Mouse (Mus musculus): ENCODE results near the gene Gorasp1.

The Gorasp1 gene

GRCm38 (mm10) chr9:119972166-119972565 lies 34.8 kb upstream of the Gorasp1 start:
- DNase-seq = no peak

GRCm38 (mm10) chr9:119970763-119971656 lies 33.6 kb upstream of the Gorasp1 start:
- peak; percentile 61 for DNase-seq

- DNase-seq = peak; percentile 71
These were observed 32.9 kb upstream of the Gorasp1 start for GRCm38 (mm10) chr9:119970221-119970620.

- DNase-seq = no peak
These were observed 32.4 kb upstream of the Gorasp1 start for GRCm38 (mm10) chr9:119969811-119970210.

GRCm38 (mm10) chr9:119966221-119966910 lies 29.0 kb upstream of the Gorasp1 start:
- no peak for DNase-seq

- DNase-seq = peak; percentile 69
These were observed 27.8 kb upstream of the Gorasp1 start for GRCm38 (mm10) chr9:119965186-119965585.

GRCm38 (mm10) chr9:119964206-119964605 lies 26.8 kb upstream of the Gorasp1 start:
- DNase-seq = peak; percentile 51

GRCm38 (mm10) chr9:119962987-119963667 lies 25.8 kb upstream of the Gorasp1 start:
- DNase-seq = peak; percentile 70

- DNase-seq = no peak
These were observed 24.9 kb upstream of the Gorasp1 start for GRCm38 (mm10) chr9:119962216-119962615.

- DNase-seq = no peak
These were observed 21.5 kb upstream of the Gorasp1 start for GRCm38 (mm10) chr9:119958835-119959234.

- DNase-seq = no peak
These were observed 14.0 kb upstream of the Gorasp1 start for GRCm38 (mm10) chr9:119951388-119951787.

- DNase-seq = no peak
These were observed 13.1 kb upstream of the Gorasp1 start for GRCm38 (mm10) chr9:119950434-119950833.

- DNase-seq = no peak
These were observed 11.4 kb upstream of the Gorasp1 start for GRCm38 (mm10) chr9:119948804-119949203.

GRCm38 (mm10) chr9:119945173-119945900 lies 8.0 kb upstream of the Gorasp1 start:
- DNase-seq = no peak

- no peak for DNase-seq
These were observed 6.0 kb upstream of the Gorasp1 start for GRCm38 (mm10) chr9:119943326-119943725.

- no peak for DNase-seq
These were observed 4.5 kb upstream of the Gorasp1 start for GRCm38 (mm10) chr9:119941861-119942260.

GRCm38 (mm10) chr9:119941407-119941806 lies 4.0 kb upstream of the Gorasp1 start:
- DNase-seq = no peak

- no peak for DNase-seq
These were observed 2.3 kb upstream of the Gorasp1 start for GRCm38 (mm10) chr9:119939646-119940045.

GRCm38 (mm10) chr9:119938496-119938895 lies 1.1 kb upstream of the Gorasp1 start:
- no peak for DNase-seq

GRCm38 (mm10) chr9:119933675-119934074 lies 3.7 kb downstream of the Gorasp1 start:
- DNase-seq = peak; percentile 26

GRCm38 (mm10) chr9:119932358-119932757 lies 5.0 kb downstream of the Gorasp1 start:
- peak; percentile 78 for DNase-seq

- DNase-seq = no peak
These were observed 10.9 kb downstream of the Gorasp1 start for GRCm38 (mm10) chr9:119926497-119926896.

- DNase-seq = no peak
These were observed 11.6 kb downstream of the Gorasp1 start for GRCm38 (mm10) chr9:119925729-119926128.
